Mouse (Mus musculus) small intestine, adult 2 months (tissue): ENCODE data around the gene Camta1.

Source experiments
- CTCF ChIP-seq: fragments of 200-500 bp; IDR thresholded peaks from 2 replicates; pipeline ENCODE4 v1.5.1; 2012; ENCODE audit warnings: low read depth, mild to moderate bottlenecking, control low read depth, inconsistent platforms, low read length, moderate library complexity, mixed read lengths; ENCODE audit not compliant: insufficient replicate concordance, insufficient read length; ENCODE audit errors: extremely low read depth
- POLR2A ChIP-seq: fragments of 200-500 bp; IDR thresholded peaks from 2 replicates; pipeline ENCODE4 v1.6.1; 2012; ENCODE audit warnings: low read depth, mild to moderate bottlenecking, control low read depth, inconsistent platforms, low read length, moderate library complexity

- TF ChIP-seq POLR2A (no peak), CTCF (no peak)
Observed at GRCm38 (mm10) chr4:151096334-151097103, 765.2 kb downstream of the Camta1 start.
